Mouse (Mus musculus): Measurements from ENCODE around the gene Rbfox2.

DNA sequence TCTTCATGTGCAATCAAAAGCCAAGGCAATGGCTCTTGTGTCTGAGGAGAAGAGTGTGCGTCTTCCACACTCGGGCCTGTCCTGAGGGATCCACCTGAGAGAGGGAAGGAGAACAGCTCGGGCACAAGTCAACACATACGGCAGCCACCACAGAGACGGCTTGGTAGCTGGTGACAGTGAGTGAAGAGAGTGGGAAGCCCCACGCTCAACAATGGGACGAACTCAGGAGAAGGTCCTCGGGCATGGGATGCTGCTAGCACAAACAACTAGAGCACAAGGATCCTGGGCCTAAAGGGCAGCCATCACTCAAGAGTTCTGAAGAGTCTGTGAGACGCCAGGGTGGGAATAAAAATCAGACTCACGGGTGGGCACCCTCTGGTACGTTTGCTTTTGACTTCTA is 196.4 kb downstream of the Rbfox2 start:
- TF ChIP-seq MEF2A (IDR thresholded peaks at IDR 0.05; ENCODE audit: borderline replicate concordance, low read depth, low read length) (no peak), CTCF (conservative IDR thresholded peaks at IDR 0.05 in 1 of 2, IDR thresholded peaks at IDR 0.05 in 1 of 2; ENCODE audit: low read depth in 2 of 2, low read length in 2 of 2) (no peak), E2F4 (IDR thresholded peaks at IDR 0.05; ENCODE audit: insufficient replicate concordance, low read depth, low read length) (no peak), TBP (conservative IDR thresholded peaks at IDR 0.05; ENCODE audit: low read depth, low read length) (no peak), EP300 (IDR thresholded peaks at IDR 0.05; ENCODE audit: low read length) (no peak), RCOR1 (conservative IDR thresholded peaks at IDR 0.05; ENCODE audit: low read depth, low read length) (no peak), POLR2AphosphoS2 (IDR thresholded peaks at IDR 0.05; ENCODE audit: low read depth, low read length) (no peak), JUND (conservative IDR thresholded peaks at IDR 0.05; ENCODE audit: low read depth, low read length) (no peak), ZNF384 (IDR thresholded peaks at IDR 0.05; ENCODE audit: low read depth, low read length) (no peak), TCF12 (IDR thresholded peaks at IDR 0.05; ENCODE audit: low read depth, low read length) (no peak), ELF1 (IDR thresholded peaks at IDR 0.05; ENCODE audit: low read depth, low read length) (no peak), POLR2A (IDR thresholded peaks at IDR 0.05; ENCODE audit: low read depth, low read length) (no peak), PAX5 (IDR thresholded peaks at IDR 0.05; ENCODE audit: low read length) (no peak), ETS1 (conservative IDR thresholded peaks at IDR 0.05; ENCODE audit: low read depth, low read length) (no peak)
